19 mouse cellular contexts compared by ENCODE assay signal in genomic region chr8:79575175-79575734, GRCm38 (mm10).
"Had no signal": no experiment of that assay in that cellular context is flagged by ENCODE, and none has a peak within 500 bp of the region (broad histone marks: within the 10 kb centered on the region; RNA-seq: fewer than 3 reads in every experiment).

No protein-coding gene starts in this region.

- ATAC-seq: liver, embryonic 12.5 days had no signal

- H3K27ac ChIP-seq: kidney, postnatal 0 days; limb, embryonic 10.5 days; limb, embryonic 13.5 days; liver, embryonic 12.5 days; liver, embryonic 15.5 days; lung, embryonic 15.5 days; midbrain, embryonic 10.5 days; neural tube, embryonic 12.5 days; neural tube, embryonic 15.5 days had no signal

- H3K36me3 ChIP-seq: limb, embryonic 10.5 days; limb, embryonic 13.5 days; liver, embryonic 12.5 days; liver, embryonic 15.5 days; lung, embryonic 15.5 days; midbrain, embryonic 10.5 days; neural tube, embryonic 12.5 days; neural tube, embryonic 15.5 days had no signal

- H3K4me2 ChIP-seq: limb, embryonic 13.5 days; liver, embryonic 12.5 days; liver, embryonic 15.5 days; lung, embryonic 15.5 days; neural tube, embryonic 12.5 days; neural tube, embryonic 15.5 days had no signal

- H3K4me3 ChIP-seq: limb, embryonic 10.5 days; limb, embryonic 13.5 days; liver, embryonic 12.5 days; liver, embryonic 15.5 days; lung, embryonic 15.5 days; megakaryocyte, embryonic 14.5 days; midbrain, embryonic 10.5 days; neural tube, embryonic 12.5 days; neural tube, embryonic 15.5 days had no signal

- H3K9me3 ChIP-seq: limb, embryonic 10.5 days; limb, embryonic 13.5 days; liver, embryonic 12.5 days; liver, embryonic 15.5 days; lung, embryonic 15.5 days; megakaryocyte, embryonic 14.5 days; midbrain, embryonic 10.5 days; neural tube, embryonic 12.5 days; neural tube, embryonic 15.5 days had no signal

- H3K9ac ChIP-seq: limb, embryonic 13.5 days; liver, embryonic 12.5 days; liver, embryonic 15.5 days; lung, embryonic 15.5 days; neural tube, embryonic 12.5 days; neural tube, embryonic 15.5 days had no signal

- H3K4me1 ChIP-seq: limb, embryonic 10.5 days; limb, embryonic 13.5 days; liver, embryonic 12.5 days; liver, embryonic 15.5 days; megakaryocyte, embryonic 14.5 days; midbrain, embryonic 10.5 days; neural tube, embryonic 12.5 days; neural tube, embryonic 15.5 days had no signal

- H3K27me3 ChIP-seq: limb, embryonic 13.5 days; liver, embryonic 12.5 days; liver, embryonic 15.5 days; lung, embryonic 15.5 days; neural tube, embryonic 12.5 days; neural tube, embryonic 15.5 days had no signal

- DNase-seq: kidney, adult 18-20 months; liver; lung, adult 18-20 months; lung, postnatal 36 days; midbrain, embryonic 14.5 days; retina, postnatal 1 day; thymus, adult 18-20 months; thymus, postnatal 14 days; thymus, postnatal 4 days had no signal
